Mouse (Mus musculus) cerebral cortex, adult 2 months (tissue): ENCODE data around the gene Ncapd2.

Experiments used
- WGBS: fragments of 180-500 bp; shearing (Covaris S2); methylation state at CpG from one replicate; pipeline ENCODE4 v1.1.7; 2018; 5-methylcytosine and 5-hydroxymethylcytosine counted together

The Ncapd2 gene

DNA sequence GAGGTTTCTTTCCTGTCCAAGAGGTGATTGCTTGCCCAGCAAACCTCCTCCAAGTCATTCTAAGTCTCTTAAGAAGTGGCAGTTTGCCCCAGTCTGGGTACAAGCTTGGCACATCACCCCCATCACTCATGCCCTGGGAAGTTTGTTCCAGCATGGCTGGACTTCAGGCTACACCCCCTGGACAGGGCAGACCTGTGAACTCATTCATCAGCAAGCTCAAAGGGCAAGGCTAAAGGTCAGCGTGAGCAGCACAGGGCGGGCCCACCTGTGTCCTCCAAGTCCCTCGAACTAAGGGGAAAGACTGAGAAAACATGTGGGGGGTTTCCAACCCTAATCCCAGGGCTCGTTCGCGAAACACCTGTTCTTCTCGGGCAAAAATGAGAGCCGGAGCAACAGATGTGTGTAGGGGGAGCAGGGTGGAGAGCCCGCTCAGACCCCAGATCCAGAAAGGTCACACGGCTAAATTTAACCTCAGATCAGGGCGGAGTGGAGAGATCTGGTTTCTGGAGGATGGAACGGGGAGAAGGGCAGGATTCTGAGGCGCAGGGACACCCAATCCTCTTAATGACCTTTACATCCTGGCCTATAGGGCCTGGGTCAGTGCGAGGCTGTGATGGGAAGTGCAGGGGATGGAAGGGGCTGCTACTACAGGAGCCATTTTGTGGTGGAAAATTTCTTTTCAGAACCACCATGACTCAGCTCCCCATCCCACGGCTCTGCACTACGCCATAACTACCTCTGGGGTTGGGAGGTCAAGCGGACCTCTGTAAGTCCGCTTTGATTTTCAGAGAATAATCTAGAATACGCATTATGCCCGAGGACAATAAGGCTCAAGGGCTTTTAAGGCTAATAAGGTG lies 27.5 kb downstream of the Ncapd2 start:
- WGBS, result 6% methylated on average over 20 of the region's 20 CpGs

DNA sequence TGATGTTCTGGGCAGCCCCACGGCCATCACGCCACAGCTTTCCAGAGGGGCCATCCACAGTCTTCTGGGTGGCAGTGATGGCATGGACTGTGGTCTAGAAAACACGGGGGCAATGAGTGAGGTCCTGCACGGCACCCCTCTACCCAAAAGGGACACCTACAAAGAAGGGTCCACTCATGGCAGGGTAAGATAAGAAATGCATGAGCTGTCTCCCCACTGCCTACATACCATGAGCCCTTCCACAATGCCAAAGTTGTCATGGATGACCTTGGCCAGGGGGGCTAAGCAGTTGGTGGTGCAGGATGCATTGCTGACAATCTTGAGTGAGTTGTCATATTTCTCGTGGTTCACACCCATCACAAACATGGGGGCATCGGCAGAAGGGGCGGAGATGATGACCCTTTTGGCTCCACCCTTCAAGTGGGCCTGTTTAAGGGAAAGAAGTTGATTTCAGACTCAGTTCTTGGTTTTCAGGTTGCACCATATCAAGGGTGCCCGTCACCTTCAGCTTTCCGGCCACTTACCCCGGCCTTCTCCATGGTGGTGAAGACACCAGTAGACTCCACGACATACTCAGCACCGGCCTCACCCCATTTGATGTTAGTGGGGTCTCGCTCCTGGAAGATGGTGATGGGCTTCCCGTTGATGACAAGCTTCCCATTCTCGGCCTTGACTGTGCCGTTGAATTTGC lies 28.7 kb downstream of the Ncapd2 start:
- WGBS, result 45% methylated on average over 14 of the region's 16 CpGs

GRCm38 (mm10) chr6:125161971-125162370 lies 29.5 kb downstream of the Ncapd2 start:
- WGBS, result 2% methylated on average over 4 of the region's 5 CpGs

GRCm38 (mm10) chr6:125160854-125161760 lies 30.4 kb downstream of the Ncapd2 start:
- WGBS, result 16% methylated on average over 22 of the region's 22 CpGs

- WGBS, result 28% methylated on average over 10 of the region's 10 CpGs
Observed at GRCm38 (mm10) chr6:125160558-125160853, 31.0 kb downstream of the Ncapd2 start.

DNA sequence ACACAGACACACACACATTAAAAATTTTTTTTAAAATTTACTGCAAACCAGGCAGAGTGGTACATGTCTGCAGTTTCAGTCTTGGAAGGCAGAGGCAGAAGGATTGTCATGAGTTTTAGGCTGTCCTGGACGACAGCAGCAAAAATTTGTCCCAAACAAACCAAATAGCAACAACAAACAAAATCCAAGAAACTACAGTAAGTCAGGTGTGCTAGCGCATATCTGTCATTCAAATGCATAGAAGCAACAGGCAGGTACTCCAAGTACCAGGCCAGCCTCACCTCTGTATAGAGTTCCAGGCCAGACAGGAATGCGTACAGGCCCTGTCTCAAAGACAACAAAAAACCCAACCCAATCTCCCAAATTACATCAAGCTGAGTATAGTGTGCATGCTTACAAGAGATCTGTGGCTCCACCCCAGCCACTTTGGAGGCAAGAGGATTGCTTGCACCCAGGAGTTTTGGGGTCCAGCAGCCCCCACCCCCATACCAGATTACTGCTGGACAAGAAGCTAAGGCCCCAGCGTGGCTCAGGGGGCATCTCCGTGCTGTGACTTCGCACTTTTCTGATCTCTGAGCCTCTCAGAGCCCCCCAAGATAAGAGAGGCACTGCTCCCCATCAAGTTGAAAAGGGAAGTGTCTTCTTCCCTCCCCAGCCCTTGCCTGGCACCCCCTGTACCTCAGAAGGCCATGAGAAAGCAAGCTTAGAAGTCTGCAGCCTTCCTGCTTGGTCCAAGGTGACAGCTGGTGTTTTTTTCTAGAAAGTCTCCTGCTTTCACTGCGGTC lies 31.5 kb downstream of the Ncapd2 start:
- WGBS, result 72% methylated on average over 7 of the region's 7 CpGs

DNA sequence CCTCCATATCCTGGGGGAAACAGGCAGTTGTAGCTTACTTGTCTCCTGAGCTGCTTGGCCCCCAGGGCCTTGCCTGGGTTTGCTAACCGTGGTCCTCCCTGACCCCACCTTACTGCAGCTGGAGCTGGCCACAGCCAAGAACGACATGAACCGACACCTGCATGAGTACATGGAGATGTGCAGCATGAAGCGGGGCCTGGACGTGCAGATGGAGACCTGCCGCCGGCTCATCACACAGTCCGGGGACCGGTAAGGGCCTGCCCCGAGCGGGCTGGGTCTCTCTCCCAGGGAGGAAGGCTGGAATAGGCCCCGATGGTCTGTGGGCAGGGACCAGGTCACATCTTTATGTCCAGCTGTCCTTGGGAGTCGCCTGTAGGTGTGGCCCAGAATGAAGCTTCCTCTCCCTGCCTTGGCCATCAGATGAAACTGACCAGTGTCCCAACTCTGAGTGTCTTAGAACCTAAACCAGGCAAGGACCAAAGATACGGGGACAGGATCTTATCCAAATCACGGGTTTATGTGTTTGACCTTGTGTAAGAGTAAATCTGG lies 32.5 kb downstream of the Ncapd2 start:
- WGBS, result 85% methylated on average over 15 of the region's 15 CpGs

DNA sequence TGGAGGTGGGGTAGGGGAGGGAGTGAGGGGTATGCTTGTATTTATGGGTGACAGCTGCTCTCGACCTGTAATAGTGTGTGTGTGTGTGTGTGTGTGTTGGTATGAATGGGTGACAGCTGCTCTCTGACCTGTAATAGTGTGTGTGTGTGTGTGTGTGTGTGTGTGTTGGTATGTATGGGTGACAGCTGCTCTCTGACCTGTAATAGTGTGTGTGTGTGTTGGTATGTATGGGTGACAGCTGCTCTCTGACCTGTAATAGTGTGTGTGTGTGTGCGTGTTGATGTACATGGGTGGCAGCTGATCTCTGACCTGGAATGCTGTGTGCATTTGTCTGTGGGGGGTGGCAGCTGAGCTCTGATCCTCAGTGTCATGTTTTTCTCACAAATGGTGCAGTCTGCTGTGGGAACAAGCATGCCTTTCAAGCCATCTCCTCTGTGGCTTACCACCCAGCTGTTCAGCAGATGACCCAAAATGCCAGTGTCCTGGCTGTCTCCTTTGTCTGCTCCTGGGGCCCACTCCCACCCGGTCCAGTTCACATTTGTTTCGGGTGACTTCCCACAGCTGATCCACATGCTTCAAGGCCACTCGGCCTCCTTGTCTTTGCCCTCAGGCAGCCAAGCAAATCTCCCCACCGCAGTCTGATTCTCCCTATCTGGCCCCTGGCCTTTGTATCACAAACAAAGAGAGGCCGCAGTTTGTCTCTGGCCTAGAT lies 34.4 kb downstream of the Ncapd2 start:
- WGBS, result 47% methylated on average over 7 of the region's 7 CpGs

DNA sequence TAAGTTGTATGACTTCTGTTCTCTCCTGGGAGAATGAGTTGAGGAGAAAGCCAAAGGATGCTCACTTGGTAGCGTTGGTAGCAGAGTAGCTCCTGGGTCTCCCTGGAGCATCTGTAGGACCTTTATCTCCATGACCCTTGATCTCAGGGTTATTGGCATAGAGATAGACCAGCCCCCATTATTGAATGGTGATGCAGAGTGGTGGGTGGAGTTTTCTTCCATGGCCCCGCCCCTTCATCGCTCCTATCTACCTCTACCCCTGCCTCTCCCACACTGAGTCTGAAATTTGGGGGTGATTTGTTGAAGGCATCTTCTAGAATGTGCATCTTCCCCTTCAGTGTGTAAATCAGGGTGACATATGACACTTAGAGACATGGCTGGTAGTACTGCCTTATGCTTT lies 35.0 kb downstream of the Ncapd2 start:
- 84% methylated on average over 3 of the region's 3 CpGs for WGBS

GRCm38 (mm10) chr6:125155262-125155661 lies 36.2 kb downstream of the Ncapd2 start:
- 83% methylated on average over 8 of the region's 8 CpGs for WGBS

- WGBS, result 84% methylated on average over 4 of the region's 4 CpGs
Observed at GRCm38 (mm10) chr6:125153682-125154081, 37.8 kb downstream of the Ncapd2 start.

DNA sequence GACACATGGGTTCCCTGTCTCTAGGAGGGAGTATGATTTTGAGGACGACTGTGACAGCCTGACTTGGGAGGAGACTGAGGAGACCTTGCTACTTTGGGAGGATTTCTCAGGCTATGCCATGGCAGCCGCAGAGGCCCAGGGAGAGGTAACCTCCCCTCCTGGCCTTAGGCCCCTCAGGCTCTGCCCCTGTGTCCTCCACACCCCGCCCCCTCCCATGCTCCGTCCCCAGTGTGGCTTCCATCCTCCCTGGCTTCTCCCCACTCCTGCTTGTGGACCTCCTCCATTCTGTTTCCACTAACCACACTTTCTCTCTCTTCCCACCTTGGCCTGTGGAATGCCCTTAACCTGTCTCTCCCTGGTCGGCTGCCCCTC lies 38.5 kb downstream of the Ncapd2 start:
- WGBS, result 90% methylated on average over 5 of the region's 5 CpGs

GRCm38 (mm10) chr6:125152212-125153017 lies 39.1 kb downstream of the Ncapd2 start:
- 72% methylated on average over 22 of the region's 22 CpGs for WGBS

GRCm38 (mm10) chr6:125149569-125149950 lies 41.9 kb downstream of the Ncapd2 start:
- WGBS, result 38% methylated on average over 7 of the region's 7 CpGs

GRCm38 (mm10) chr6:125148926-125149568 lies 42.5 kb downstream of the Ncapd2 start:
- 19% methylated on average over 16 of the region's 16 CpGs for WGBS

- 19% methylated on average over 18 of the region's 18 CpGs for WGBS
Observed at GRCm38 (mm10) chr6:125148251-125148925, 43.1 kb downstream of the Ncapd2 start.

GRCm38 (mm10) chr6:125147329-125147728 lies 44.2 kb downstream of the Ncapd2 start:
- WGBS, result 48% methylated on average over 10 of the region's 10 CpGs

DNA sequence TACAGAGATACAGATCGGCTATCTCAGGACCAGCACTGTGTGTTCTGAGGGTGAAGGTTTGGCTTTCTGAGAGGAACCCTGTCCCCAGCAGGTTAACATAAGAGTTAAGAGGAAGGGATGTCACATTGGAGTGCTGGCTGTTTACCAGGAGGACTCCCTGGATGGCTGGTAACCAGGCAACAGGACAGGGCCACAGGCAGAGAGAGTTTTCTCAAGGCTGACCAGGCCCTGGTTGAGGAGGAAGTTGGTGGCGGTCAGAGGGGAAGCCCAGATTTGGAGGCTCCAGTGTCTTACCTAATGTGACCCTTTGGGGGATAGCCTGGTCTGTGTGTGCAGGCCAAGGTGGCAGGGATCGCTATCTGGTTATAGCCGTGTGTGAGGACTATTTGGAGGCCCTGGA lies 44.7 kb downstream of the Ncapd2 start:
- 39% methylated on average over 4 of the region's 4 CpGs for WGBS

- WGBS, result 8% methylated on average over 7 of the region's 7 CpGs
Observed at GRCm38 (mm10) chr6:125146148-125146547, 45.4 kb downstream of the Ncapd2 start.
